Mouse (Mus musculus) right cerebral cortex, postnatal 14 days (tissue): ENCODE data around the gene Wt1.

Source experiments
- DNase-seq: peaks from one replicate; pipeline ENCODE4 v3.0.0; 2022

Gene Wt1

GRCm38 (mm10) chr2:105126691-105127530, 582 bp downstream of the Wt1 start:
- DNase-seq = no peak

GRCm38 (mm10) chr2:105127531-105128480, 1.5 kb downstream of the Wt1 start:
- DNase-seq = no peak

- DNase-seq = no peak
Measured at GRCm38 (mm10) chr2:105128564-105128963, 2.2 kb downstream of the Wt1 start.

- no peak for DNase-seq
Measured at GRCm38 (mm10) chr2:105130351-105131060, 4.2 kb downstream of the Wt1 start.

- DNase-seq = no peak
Measured at GRCm38 (mm10) chr2:105131061-105131810, 4.9 kb downstream of the Wt1 start.

GRCm38 (mm10) chr2:105131811-105132100, 5.4 kb downstream of the Wt1 start:
- DNase-seq = no peak

GRCm38 (mm10) chr2:105132300-105132699, 6.0 kb downstream of the Wt1 start:
- no peak for DNase-seq

- DNase-seq = no peak
Measured at GRCm38 (mm10) chr2:105132933-105133795, 6.8 kb downstream of the Wt1 start.

GRCm38 (mm10) chr2:105134296-105134695, 8.0 kb downstream of the Wt1 start:
- no peak for DNase-seq

GRCm38 (mm10) chr2:105139471-105139870, 13.1 kb downstream of the Wt1 start:
- no peak for DNase-seq

GRCm38 (mm10) chr2:105141371-105141770, 15.0 kb downstream of the Wt1 start:
- no peak for DNase-seq

GRCm38 (mm10) chr2:105143731-105144130, 17.4 kb downstream of the Wt1 start:
- no peak for DNase-seq

- DNase-seq = no peak
Measured at GRCm38 (mm10) chr2:105151544-105151943, 25.2 kb downstream of the Wt1 start.

GRCm38 (mm10) chr2:105153046-105153445, 26.7 kb downstream of the Wt1 start:
- DNase-seq = no peak

GRCm38 (mm10) chr2:105160949-105161348, 34.6 kb downstream of the Wt1 start:
- DNase-seq = no peak

GRCm38 (mm10) chr2:105162763-105163162, 36.4 kb downstream of the Wt1 start:
- no peak for DNase-seq

GRCm38 (mm10) chr2:105168137-105168536, 41.8 kb downstream of the Wt1 start:
- no peak for DNase-seq

GRCm38 (mm10) chr2:105174254-105174653, 47.9 kb downstream of the Wt1 start:
- DNase-seq = no peak

- DNase-seq = no peak
Measured at GRCm38 (mm10) chr2:105178871-105179270, 52.5 kb downstream of the Wt1 start.

- DNase-seq = no peak
Measured at GRCm38 (mm10) chr2:105182501-105182900, 56.2 kb downstream of the Wt1 start.

GRCm38 (mm10) chr2:105185140-105185539, 58.8 kb downstream of the Wt1 start:
- no peak for DNase-seq
